Mouse (Mus musculus) adrenal gland, postnatal 14 days (tissue): ENCODE measurements around the gene Bgn. TPM values are rescaled to one million over a fixed set of nuclear protein-coding genes. Genes with fewer than 3 reads are reported as not detected.

Experiments
- DNase-seq: peaks from one replicate; pipeline ENCODE4 v3.0.0; 2021; ENCODE audit warnings: mixed read lengths
- long read RNA-seq, 2 experiments: library from polyadenylated mRNA; stranded (forward); transcript quantifications; one replicate each; pipeline ENCODE4 v2.0.0; 2021
- total RNA-seq: library from RNA; stranded (reverse); gene quantifications from 2 replicates; pipeline ENCODE4 v1.2.3, GENCODE M21; 2021

Bgn gene
- total RNA-seq = 183 and 214 TPM in 2 replicates
- long read RNA-seq, experiment 1, transcript Bgn-201 (8 exons, 2,419 nt) = major isoform, 89 of 113 reads
- long read RNA-seq, experiment 1, partial matches to known transcripts = 17 of 113 reads
- long read RNA-seq, experiment 1, other reads (novel, unspliced or antisense) = 7 of 113 reads
- long read RNA-seq, experiment 2, transcript Bgn-201 (8 exons, 2,419 nt) = major isoform, 47 of 72 reads
- long read RNA-seq, experiment 2, partial matches to known transcripts = 20 of 72 reads
- long read RNA-seq, experiment 2, other reads (novel, unspliced or antisense) = 5 of 72 reads

GRCm38 (mm10) chrX:73483484-73483810 lies at the start of gene Bgn:
TSS of gene Bgn (plus strand) at chrX:73483602.
- no peak for DNase-seq

- no peak for DNase-seq
Observed at GRCm38 (mm10) chrX:73435252-73435651, 48.1 kb upstream of the Bgn start, which contains the start of gene Trex2. TSS of gene Trex2 (minus strand) at chrX:73435344.

- DNase-seq = no peak
Observed at GRCm38 (mm10) chrX:73441428-73441827, 42.0 kb upstream of the Bgn start.

GRCm38 (mm10) chrX:73451949-73452348 lies 31.5 kb upstream of the Bgn start:
- DNase-seq = peak; percentile 75

- peak; percentile 95 for DNase-seq
Observed at GRCm38 (mm10) chrX:73458877-73459392, 24.5 kb upstream of the Bgn start, which contains the start of gene Haus7. TSS of gene Haus7 (minus strand) at chrX:73459044.

GRCm38 (mm10) chrX:73460792-73461191 lies 22.6 kb upstream of the Bgn start:
- no peak for DNase-seq

GRCm38 (mm10) chrX:73465483-73466186 lies 17.8 kb upstream of the Bgn start:
- peak; percentile 71 for DNase-seq

GRCm38 (mm10) chrX:73467446-73468241 lies 15.8 kb upstream of the Bgn start:
- DNase-seq = no peak

GRCm38 (mm10) chrX:73468330-73468729 lies 15.1 kb upstream of the Bgn start:
- no peak for DNase-seq

- DNase-seq = no peak
Observed at GRCm38 (mm10) chrX:73468752-73469151, 14.7 kb upstream of the Bgn start.

- DNase-seq = no peak
Observed at GRCm38 (mm10) chrX:73471764-73472163, 11.6 kb upstream of the Bgn start.

GRCm38 (mm10) chrX:73474340-73475165 lies 8.8 kb upstream of the Bgn start:
- no peak for DNase-seq

- DNase-seq = no peak
Observed at GRCm38 (mm10) chrX:73475658-73476256, 7.6 kb upstream of the Bgn start.

- DNase-seq = peak; percentile 33
Observed at GRCm38 (mm10) chrX:73476621-73477020, 6.8 kb upstream of the Bgn start.

GRCm38 (mm10) chrX:73477500-73477899 lies 5.9 kb upstream of the Bgn start:
- peak; percentile 36 for DNase-seq

- no peak for DNase-seq
Observed at GRCm38 (mm10) chrX:73479656-73480055, 3.7 kb upstream of the Bgn start.

- no peak for DNase-seq
Observed at GRCm38 (mm10) chrX:73480334-73480733, 3.1 kb upstream of the Bgn start.

GRCm38 (mm10) chrX:73482643-73483483 lies 539 bp upstream of the Bgn start:
- DNase-seq = no peak

GRCm38 (mm10) chrX:73484076-73484475 lies 674 bp downstream of the Bgn start:
- DNase-seq = no peak

- no peak for DNase-seq
Observed at GRCm38 (mm10) chrX:73484870-73485269, 1.5 kb downstream of the Bgn start.
